Mouse (Mus musculus) liver, adult 2 months (tissue): ENCODE data around the gene Vldlr.

Experiments
- CTCF ChIP-seq: fragments of 200-500 bp; IDR thresholded peaks from 2 replicates; pipeline ENCODE4 v1.5.1; 2011; ENCODE audit warnings: low read depth, low read length, control low read depth
- POLR2A ChIP-seq: fragments of 200-500 bp; IDR thresholded peaks from 2 replicates; pipeline ENCODE4 v1.6.1; 2011; ENCODE audit warnings: low read length, control low read depth; ENCODE audit not compliant: insufficient read depth; ENCODE audit errors: extremely low read depth

GRCm38 (mm10) chr19:27279174-27279573 lies 62.9 kb downstream of the Vldlr start:
- TF ChIP-seq CTCF (no peak), POLR2A (no peak)
